Mouse (Mus musculus): ENCODE measurements at regions not wholly inside any gene's neighbourhood (a gene's known extent, or its start where the extent isn't known, plus 50 kb on each side); places are given as distances from the start of the nearest gene placed in this dataset.

GRCm38 (mm10) chr5:97594081-97594480 is 137.3 kb upstream of the Gk2 start:
- Histone ChIP-seq H3K27ac (ENCODE audit: insufficient read depth, low read depth) (no peak overlapping the region), H3K4me2 (ENCODE audit: insufficient read depth, low read depth, poor library complexity, severe bottlenecking) (no peak overlapping the region), H3K79me2 (replicated peaks; ENCODE audit: control insufficient read depth, extremely low read depth, insufficient read depth, poor library complexity, severe bottlenecking) (no peaks in the 10 kb centered on the region), H3K9me3 (replicated peaks; ENCODE audit: low read length) (no peaks in the 10 kb centered on the region), H3K27me3 (replicated peaks) (no peaks in the 10 kb centered on the region), H3K4me3 (replicated peaks in 1 of 3; ENCODE audit: low read depth in 2 of 3, low read length in 2 of 3, poor library complexity in 1 of 3) (no peak overlapping the region), H3K36me3 (replicated peaks in 1 of 2; ENCODE audit: control insufficient read depth in 1 of 2, insufficient read depth in 1 of 2, low read length in 1 of 2) (no peaks in the 10 kb centered on the region), H3K9ac (ENCODE audit: insufficient read depth, low read depth) (no peak overlapping the region), H3K4me1 (ENCODE audit: control insufficient read depth in 1 of 2, insufficient read depth in 2 of 2) (no peaks in the 10 kb centered on the region)
- DNase-seq (ENCODE audit: extremely low read depth): no peak
- TF ChIP-seq POLR2AphosphoS2 (IDR thresholded peaks at IDR 0.05; ENCODE audit: low read depth, low read length): no peak
- no peak for TF ChIP-seq ZMIZ1 (IDR thresholded peaks at IDR 0.05; ENCODE audit: low read depth, low read length)
- TF ChIP-seq GABPA (IDR thresholded peaks at IDR 0.05; ENCODE audit: insufficient replicate concordance, low read depth, low read length): no peak
- no peak for TF ChIP-seq MEF2A (IDR thresholded peaks at IDR 0.05; ENCODE audit: borderline replicate concordance, low read depth, low read length)
- TF ChIP-seq RAD21 (IDR thresholded peaks at IDR 0.05; ENCODE audit: low read depth, low read length): no peak
- TF ChIP-seq MYC (IDR thresholded peaks at IDR 0.05; ENCODE audit: low read depth, low read length): no peak
- TF ChIP-seq SMC3 (IDR thresholded peaks at IDR 0.05; ENCODE audit: low read depth, low read length): no peak
- no peak for TF ChIP-seq TBP (conservative IDR thresholded peaks at IDR 0.05; ENCODE audit: low read depth, low read length)
- TF ChIP-seq TCF12 (IDR thresholded peaks at IDR 0.05; ENCODE audit: low read depth, low read length): no peak
- TF ChIP-seq BHLHE40 (IDR thresholded peaks at IDR 0.05; ENCODE audit: low read depth, low read length): no peak
- TF ChIP-seq CHD1 (IDR thresholded peaks at IDR 0.05; ENCODE audit: low read depth, low read length): no peak
- dilution Hi-C loops (cut with MboI; ENCODE audit: extremely low pct_ligation_motif_present, extremely low pct_unique_long_range_greater_than_20kb, low sequenced_read_pairs): no loop called here
- in situ Hi-C loops (cut with MboI; ENCODE audit: low pct_ligation_motif_present, low pct_unique_long_range_greater_than_20kb, low sequenced_read_pairs): no loop called here

GRCm38 (mm10) chr5:97582509-97582908 is 125.7 kb upstream of the Gk2 start:
- no peak overlapping the region for H3K9ac ChIP-seq (ENCODE audit: insufficient read depth, low read depth)
- no peaks in the 10 kb centered on the region for H3K27me3 ChIP-seq (replicated peaks)
- no peaks in the 10 kb centered on the region for H3K79me2 ChIP-seq (replicated peaks; ENCODE audit: control insufficient read depth, extremely low read depth, insufficient read depth, poor library complexity, severe bottlenecking)
- H3K4me1 ChIP-seq (ENCODE audit: control insufficient read depth in 1 of 2, insufficient read depth in 2 of 2): no peaks in the 10 kb centered on the region
- no peak overlapping the region for H3K27ac ChIP-seq (ENCODE audit: insufficient read depth, low read depth)
- dilution Hi-C loops (cut with MboI; ENCODE audit: extremely low pct_ligation_motif_present, extremely low pct_unique_long_range_greater_than_20kb, low sequenced_read_pairs) (no loop called here), in situ Hi-C loops (cut with MboI; ENCODE audit: low pct_ligation_motif_present, low pct_unique_long_range_greater_than_20kb, low sequenced_read_pairs) (no loop called here)
- no peaks in the 10 kb centered on the region for H3K9me3 ChIP-seq (replicated peaks; ENCODE audit: low read length)
- H3K4me2 ChIP-seq (ENCODE audit: insufficient read depth, low read depth, poor library complexity, severe bottlenecking): no peak overlapping the region
- no peaks in the 10 kb centered on the region for H3K36me3 ChIP-seq (replicated peaks in 1 of 2; ENCODE audit: control insufficient read depth in 1 of 2, insufficient read depth in 1 of 2, low read length in 1 of 2)
- no peak overlapping the region for H3K4me3 ChIP-seq (replicated peaks in 1 of 3; ENCODE audit: low read depth in 2 of 3, low read length in 2 of 3, poor library complexity in 1 of 3)
- no peak for DNase-seq (ENCODE audit: extremely low read depth)
- no peak for TF ChIP-seq RCOR1 (conservative IDR thresholded peaks at IDR 0.05; ENCODE audit: low read depth, low read length)
- no peak for TF ChIP-seq MAX (IDR thresholded peaks at IDR 0.05; ENCODE audit: low read length)
- TF ChIP-seq KAT2A (IDR thresholded peaks at IDR 0.05; ENCODE audit: insufficient replicate concordance, low read length): no peak
- TF ChIP-seq MYC (IDR thresholded peaks at IDR 0.05; ENCODE audit: low read depth, low read length): no peak
- no peak for TF ChIP-seq UBTF (IDR thresholded peaks at IDR 0.05; ENCODE audit: low read depth, low read length)
- TF ChIP-seq ZC3H11A (IDR thresholded peaks at IDR 0.05; ENCODE audit: low read depth, low read length): no peak
- TF ChIP-seq POLR2AphosphoS2 (IDR thresholded peaks at IDR 0.05; ENCODE audit: low read depth, low read length): no peak
- TF ChIP-seq ZMIZ1 (IDR thresholded peaks at IDR 0.05; ENCODE audit: low read depth, low read length): no peak
